Mouse (Mus musculus) right cerebral cortex, postnatal 10 days (tissue): ENCODE results near the gene Cep170b.
A peak's percentile ranks its signal among the peaks of the same experiment; 100 is the strongest.

ENCODE experiments used
- DNase-seq, 2 experiments: peaks; one replicate each; pipeline ENCODE4 v3.0.0; 2021; ENCODE audit warnings: low spot score in 2 of 2

The Cep170b gene

DNA sequence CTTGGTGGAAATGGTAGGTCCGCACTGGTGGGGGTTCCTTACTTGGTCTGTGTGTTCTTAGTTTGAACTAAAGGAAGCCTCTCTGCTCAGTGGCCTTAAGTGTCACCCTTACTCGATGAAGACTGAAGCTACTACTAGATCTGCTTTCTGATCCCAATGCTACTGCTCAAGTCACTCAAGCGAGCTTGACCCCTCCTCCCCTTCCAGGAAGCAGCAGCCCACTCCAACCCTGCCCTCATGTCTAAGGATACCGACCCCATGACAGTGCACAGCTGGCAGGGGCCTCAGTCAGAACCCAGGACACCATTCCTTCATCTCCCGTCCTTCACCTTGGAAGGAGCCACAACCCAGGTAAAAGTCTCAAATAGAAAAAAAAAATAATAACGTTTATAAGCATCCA, at the start of gene Cep170b:
TSS of gene Cep170b (plus strand) at position 240 of the 400 bp plus-strand sequence.
- DNase-seq = no peak

DNA sequence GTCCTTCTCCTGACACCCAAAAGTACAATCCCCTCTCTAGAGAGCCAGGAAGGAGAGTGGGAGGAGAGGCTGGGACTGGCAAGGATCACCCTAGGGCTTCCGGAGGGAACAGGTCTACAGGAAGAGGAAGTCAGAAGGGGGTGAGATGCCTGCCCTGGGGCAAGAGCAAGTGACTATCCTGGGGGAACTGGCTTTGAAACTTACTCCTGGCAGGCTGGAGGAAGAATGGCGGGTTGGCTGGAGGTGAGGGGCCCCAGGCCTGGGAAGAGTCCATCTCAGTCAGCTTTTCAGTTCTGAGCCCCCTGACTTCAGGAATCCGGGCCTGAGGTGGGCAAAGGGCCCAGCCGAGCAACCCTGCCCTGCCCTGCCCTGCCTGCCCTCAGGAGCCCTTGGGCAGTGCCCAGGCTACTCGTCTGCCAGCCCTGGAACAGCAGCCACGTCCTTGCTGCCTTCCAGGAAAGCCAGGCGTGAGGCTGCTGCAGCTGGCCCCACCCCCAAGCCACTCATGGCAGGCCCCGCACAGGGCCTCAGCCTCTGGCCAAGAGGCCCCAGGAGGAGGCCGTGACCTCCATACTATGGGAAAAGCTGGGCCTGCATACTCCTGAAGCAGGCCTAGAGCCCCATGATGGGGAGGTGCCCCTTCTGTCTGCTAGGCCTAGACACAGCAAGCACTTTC, 49.4 kb upstream of the Cep170b start:
- DNase-seq = no peak

DNA sequence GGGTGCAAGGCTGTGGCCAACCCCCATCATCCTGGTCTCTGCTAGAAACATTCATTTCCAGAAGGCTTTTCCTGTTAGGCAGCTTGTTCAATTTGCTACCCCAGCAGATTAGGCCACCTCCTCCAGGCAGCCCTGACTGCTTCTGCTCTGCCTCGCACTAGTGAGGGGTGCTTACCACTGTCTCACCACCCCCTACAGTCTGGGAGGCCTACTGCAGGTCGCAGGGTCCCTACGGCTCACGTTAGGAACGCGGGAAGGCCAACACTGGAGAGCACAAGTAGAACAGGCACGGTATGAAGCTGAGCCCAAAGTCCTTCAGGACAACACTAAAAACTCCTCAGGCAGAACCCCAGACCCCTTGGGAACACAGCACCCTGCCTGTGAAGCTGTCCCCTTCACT, 48.4 kb upstream of the Cep170b start:
- no peak for DNase-seq

DNA sequence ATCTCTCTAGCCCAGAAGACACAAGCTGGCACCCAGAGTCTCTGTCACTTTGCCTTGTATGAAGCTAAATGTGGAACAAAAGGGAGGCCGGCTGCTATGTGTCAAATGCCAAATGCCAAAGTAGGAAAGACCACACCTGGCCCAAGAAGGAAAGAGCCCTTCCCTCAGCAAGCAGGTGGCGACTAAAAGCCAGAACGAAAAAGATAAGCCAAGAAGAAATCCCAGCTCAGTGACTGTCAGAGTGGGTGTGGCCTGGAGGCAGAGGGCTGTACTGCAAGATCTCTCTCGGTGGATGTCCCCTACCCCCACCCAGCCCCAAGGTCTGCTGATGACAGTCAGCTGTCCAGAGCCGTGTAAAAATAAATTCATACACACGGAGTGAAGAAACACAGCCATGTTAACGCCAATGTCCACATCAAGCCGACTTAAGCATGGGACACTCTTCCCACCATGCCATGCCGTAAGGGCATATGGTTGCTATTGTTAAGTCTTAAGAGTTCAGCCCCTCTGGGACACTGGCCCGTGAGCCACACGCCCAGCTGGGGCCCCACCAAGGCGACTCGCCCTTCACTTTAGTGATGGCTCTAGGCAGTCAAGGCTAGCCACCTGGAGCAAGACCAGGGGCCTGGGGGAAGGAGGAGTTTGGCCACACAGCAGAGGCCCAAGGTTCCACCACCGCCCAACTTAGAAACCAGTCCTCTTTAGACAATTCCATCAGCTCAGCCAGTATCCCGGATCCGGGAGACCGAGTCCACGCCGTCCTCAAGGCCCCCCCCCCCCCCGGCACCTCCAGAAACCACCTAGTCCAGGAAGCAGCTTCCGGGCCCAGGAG, 47.3 kb upstream of the Cep170b start:
- no peak for DNase-seq

DNA sequence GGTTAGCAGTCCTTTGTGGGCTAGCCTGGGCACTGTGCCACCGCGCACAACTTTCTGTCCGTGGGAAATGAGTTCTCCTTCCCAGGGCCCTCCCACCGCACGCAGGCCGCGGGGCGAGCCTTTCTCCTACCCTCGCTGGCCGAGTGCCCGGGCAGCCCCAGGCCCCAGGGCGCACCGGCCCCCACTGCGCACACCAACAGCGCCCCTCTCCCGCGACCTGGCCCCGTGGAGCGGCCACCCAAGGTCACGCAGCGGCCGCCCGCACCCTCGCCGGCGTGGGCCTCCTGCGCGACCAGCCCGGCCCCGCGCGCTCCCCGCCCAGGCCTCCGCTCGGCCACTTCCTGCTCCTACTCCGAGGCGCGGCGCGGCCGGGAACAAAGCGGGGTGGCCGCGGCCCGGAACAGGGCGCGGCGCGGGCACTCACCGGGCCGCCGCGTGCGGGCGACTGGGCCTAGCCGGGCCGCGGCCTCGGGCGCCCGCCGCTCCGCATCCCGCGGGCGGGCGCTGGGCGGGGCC, 46.6 kb upstream of the Cep170b start:
- DNase-seq = peak; percentile 77 to 78

DNA sequence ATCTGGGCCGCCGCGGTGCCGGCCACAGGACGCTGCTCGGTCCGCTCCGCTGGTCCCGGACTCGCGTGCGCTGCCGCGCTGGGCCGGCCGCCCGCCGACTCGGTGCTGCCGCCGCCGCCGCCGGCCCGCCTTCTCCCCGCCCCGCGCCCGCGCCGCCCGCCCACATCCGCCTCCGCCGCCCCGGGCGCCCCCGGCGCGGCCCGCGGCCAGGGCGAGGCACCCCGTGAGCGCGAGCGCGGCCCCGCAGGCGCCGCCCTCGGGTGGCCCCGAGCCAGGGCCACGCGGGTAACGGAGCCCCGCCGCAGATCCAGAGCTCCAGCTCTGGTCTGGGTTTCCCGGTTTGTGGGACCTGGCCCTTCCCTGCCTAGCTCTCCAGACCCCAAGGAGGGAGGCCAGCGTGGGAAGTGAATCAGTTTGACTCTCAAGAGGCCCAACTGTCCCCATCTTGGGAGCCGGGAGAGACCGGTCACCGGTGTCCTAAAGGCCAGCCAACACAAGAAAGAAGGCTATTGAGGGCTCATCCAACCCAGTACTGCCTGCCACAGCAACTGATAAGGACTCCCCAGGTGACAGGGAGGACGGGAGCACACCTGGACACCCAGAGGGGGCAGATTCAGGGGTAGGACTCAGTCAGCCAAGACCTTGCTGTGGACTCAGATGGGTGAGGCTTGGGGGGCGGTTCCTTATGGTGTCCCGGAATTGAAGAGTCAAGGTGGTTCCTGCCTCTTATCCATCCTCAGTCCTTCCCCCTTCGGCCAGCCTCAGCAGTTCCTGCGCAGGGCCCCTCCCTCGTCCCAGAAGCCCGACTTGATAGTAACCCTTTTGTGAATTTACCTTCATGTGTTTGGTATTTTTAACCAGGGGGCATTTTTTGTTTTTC, 45.9 kb upstream of the Cep170b start, which contains the start of gene Akt1:
TSS of gene Akt1 (minus strand) at position 753 of the 880 bp plus-strand sequence.
- DNase-seq = no peak

DNA sequence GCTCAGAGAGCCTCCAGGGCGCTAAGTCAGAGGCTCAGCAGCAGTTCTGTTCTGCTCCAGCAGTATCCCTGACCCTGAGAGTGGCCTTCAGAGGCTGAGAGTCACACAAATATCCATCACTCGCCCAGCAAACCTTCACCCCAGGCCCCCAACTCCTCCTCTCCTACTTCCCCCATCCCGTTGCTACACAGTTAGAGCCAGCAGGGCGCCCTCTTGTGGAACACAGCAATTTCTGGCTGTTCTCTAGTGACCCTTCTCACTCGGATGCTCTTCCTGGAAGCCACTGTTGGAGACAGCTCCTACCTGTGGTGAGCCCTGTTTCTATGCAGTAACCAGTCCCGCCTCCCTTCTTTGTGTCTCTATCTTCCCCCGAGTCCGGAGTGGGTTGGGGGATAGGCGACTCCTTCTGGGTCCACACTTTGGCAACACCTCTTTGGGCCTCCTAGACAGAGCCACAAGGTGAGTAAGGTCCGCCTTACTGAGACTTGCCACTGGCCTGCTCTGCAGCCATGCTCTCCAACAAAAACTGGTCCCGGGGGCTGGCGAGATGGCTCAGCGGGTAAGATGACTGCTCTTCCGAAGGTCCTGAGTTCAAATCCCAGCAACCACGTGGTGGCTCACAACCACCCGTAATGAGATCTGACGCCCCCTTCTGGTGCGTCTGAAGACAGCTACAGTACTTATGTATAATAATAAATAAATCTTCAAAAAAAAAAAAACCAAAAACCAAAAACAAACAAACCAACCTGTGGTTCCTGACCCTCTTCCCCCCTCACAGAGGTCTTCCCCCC, 44.8 kb upstream of the Cep170b start:
- DNase-seq = peak; percentile 85 to 87

DNA sequence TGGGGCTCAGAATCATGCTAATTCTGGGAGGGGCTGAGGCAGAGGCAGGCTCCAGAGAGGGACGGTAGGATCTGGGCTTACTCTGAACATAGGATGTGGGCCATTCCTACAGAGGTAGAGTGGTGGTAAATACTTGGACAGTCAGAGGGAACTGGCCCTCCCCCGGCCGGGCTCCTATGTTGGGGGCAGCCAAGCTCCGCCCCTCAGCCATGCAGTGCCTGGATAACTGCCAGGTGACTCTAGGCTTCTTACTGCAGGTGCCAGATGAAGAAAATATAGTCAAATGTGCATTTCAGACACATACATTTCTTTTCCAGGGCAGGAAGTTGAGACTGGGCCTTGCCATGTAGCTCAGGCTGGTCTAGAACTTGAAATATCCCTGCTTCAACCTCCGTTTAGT, 43.2 kb upstream of the Cep170b start:
- DNase-seq = no peak

DNA sequence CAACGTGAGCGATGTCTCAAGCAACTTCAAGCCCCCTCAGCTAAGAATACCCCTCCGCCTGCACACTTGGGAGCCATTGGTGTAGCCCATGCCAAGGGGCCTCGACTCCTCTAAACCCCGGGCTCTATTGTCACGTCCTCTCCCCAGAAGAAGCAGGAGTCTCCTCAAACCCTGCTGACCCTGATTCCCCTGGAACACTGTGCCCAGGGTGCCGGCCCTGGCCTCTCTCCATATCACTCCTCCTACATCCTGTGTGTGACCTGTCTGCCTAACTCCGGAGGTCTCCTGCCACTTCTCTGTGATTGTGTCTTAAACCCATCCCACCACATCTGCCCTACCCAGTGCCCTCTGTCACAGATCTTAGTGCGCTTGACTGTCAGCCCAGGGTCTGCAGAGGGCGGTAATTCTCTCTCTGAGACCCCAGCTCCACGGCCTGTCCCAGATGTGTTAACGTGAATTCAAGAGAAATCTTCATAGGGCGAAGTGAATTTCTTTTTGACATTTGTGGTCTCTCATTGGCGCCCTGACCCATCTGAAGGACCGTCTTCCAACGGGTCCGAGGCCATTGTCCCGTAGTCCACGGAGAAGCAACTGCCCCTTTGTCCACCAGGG, 42.2 kb upstream of the Cep170b start:
- DNase-seq = no peak

DNA sequence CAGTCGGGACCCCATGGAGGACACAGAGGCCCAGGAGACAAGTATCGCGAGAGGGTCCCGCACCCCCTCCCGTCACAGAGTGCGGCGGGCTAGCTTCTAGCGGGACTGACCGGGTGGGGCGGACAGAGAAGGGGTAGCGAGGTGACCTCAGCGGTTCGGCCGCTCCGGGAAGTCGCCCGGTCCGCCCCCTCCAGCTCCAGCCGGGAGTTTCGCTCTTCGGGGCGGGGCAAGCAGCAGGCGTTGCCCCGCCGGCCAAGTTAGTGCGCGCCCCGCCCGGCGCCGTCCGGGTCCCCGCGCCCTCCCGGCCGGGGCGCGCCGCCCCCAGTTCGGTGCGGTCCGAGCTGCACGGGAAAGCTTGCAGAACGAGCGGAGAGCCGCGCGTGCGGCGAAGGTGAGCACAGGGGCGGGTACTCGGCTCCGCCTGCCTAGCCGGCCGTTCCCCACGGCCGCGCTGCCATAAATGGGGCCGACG, 41.7 kb upstream of the Cep170b start, which contains the start of gene Zbtb42:
TSS of gene Zbtb42 (plus strand) at position 274 of the 472 bp plus-strand sequence.
- no peak for DNase-seq

DNA sequence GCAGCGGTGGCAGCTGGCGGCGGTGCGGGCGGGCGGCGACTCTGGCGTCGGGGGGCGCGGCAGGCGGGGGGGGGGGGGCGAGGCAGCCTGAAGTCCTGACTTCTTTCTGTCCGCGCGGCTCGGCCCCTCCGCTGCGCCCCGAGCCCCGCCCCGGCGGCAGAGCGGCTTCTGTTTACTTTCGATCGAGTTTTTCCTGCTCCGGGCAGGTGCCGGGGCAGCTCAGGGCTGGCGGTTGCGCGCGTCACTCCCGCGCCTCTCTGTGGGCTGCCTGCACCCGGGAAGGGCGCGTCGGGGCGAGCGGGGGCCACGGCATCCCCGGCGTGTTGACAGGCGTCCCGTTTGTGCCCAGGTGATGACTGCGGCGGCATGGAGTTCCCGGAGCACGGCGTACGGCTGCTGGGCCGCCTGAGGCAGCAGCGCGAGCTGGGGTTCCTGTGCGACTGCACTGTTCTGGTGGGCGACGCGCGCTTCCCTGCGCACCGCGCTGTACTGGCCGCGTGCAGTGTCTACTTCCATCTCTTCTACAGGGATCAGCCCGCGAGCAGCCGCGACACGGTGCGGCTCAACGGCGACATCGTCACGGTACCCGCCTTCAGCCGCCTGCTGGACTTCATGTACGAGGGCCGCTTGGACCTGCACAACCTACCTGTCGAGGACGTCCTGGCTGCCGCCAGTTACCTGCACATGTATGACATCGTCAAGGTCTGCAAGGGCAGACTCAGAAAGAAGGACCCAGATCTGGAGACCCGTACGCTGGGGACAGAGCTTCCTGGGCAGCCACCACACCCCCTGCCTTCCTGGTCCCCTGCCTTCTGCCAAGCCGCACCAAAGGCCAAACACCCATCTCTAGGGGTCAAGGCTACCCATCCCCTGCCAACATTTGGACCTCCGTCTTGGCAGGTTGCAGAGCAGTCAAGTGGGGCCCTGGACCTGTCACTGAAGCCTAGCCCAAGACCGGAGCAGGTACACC, 40.9 kb upstream of the Cep170b start:
- DNase-seq = no peak

DNA sequence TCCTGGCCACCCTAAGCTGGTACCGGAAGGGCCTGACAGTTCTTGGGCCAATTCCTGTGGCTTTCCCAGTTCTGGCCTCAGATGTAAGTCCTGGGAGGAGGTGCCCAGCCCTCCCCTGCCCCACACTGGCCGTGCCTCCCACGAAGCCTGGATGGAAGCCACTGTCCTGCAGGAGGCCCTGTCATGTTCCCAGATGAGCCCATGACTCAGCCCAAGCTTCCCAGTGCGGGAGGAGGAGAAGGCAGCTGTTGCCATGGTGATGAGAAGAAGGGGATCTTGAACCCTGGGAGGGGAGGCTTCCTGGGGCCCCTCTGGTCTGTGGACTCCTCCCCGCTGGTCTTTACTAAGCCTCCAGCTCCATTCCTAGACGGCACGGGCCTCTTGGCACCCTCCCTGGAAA, 36.9 kb upstream of the Cep170b start:
- peak in 1 of 2 experiments; percentile 54 for DNase-seq

DNA sequence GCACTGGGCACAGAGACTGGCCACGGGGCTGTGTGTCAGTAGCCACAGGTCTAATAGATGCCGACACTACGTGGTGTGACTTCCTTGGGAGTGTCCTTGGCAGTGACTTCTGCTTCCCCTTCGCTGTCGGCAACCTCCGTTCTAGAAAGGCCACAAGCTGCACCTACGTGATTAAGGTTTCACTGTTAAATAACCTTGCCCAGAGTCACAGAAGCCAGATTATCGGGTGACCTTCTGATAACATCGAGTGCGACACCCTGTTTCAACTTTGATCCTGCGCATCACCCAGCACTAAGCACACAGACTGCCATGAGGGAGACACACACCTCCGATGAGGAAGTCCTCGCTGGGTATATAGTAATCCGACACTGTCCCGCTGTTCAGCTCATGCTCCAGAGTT, 31.8 kb upstream of the Cep170b start:
- DNase-seq = no peak

DNA sequence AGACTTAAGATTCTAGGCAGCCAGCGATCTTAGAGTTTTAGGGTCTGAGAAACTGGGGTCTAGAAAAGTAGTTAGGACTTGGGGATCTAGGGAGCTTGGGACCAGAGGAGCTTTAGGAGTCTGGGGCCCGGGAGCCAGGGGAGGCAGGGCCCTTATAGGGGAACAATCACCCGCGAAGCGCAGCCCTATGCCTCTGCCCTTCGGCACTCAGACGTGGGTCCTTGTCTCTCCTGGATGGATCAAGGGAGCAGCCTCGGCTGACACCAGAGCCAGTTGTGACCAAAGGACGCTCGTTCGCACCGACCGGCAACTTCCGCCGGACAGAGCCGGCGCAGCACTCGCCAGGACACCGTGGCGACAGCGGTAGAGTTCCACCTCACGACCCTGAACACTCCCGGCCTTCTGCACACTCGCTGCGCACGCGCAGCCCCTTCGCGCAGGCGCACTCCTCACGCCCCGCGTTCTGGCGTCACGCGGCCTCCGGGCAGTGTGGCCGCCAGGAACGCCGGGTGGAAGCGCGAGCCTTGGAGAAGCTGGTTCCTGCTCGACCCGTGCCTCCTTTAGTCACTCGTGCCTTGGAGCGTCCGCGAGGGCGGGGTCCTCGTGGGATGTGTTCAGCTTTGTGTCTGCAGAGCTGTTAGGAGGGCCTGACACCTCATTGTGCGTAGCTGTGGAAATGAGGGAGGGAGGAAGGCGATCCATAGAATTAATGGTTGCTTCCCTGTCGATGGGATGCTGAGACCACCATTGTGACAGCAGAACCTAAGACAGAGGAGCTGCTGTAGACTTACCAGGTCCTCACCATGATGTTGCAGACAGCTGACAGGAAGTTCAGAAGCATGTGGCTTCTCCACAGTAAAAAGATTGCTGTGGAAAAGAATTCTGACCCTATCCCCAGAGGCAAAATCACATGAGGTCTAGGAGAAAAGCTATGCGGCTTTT, 26.8 kb upstream of the Cep170b start:
- DNase-seq = peak; percentile 96 to 97

DNA sequence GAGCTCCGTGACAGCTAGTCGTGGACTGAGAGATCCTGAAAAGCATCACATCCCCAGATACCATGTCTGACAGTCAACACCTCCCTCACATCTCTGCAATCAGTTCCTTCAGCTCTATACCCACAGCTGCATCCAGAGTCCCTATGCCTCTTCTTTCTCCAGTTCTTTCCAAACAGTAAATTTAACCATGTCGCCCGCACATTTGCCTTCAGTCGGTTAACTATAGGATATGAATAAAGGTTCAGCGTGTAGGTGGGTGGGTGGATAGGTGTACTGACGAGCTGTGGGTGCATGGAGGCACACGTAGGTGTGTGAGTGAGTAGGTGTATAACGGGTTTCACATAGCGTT, 26.2 kb upstream of the Cep170b start:
- DNase-seq = no peak

DNA sequence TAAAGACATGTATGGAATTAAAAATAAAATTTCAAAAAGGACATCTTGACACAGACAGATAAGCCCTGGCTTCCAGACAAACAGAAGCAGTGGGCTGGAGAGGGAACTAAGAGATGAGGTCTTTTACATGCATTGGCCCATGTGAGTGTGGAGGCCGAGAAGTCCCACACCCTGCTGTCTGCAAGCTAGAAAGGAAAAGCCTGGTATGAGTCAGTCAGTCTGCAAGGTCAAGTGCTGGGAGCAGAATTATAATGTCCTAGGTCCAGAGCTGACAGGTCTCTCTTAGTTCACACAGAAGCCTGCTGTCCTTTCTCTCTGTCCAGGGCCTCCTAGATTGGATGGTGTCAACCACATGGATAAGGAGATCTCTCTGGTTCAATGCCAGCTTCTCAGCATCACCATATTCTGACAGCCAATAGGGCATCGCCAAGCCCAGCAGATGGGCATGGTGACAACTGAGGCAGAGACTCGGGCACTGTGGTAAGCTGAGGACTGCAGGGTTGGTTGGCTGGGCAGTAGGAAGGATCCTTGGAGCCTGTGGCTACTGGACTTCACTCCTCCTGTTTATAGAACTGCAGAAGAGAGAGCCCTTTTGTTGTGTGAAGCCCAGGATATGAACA, 23.3 kb upstream of the Cep170b start:
- DNase-seq = no peak

DNA sequence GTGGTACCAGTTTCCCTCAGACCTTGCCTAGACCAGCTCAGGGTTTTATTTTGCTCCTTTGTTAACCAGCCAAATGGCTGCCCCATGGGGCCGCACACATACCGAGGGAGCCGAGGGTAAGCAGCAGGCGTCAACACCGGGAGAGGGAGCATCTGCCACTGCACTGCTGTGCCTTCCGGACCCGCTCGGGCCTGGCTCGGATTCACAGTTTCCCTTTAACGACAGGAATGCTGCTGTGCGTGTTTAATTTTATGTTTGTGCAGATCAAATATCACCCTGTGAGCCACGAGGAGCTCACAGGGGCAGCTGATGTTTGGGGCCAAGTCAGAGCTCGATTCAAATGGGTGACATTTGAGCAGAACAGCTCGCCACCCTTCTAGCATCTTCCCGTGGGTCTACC, 19.7 kb upstream of the Cep170b start:
- DNase-seq = no peak
